Mouse (Mus musculus) frontal cortex, postnatal 25 days (tissue): ENCODE measurements around the gene Rad51d.

Experiments used
- DNase-seq, 2 experiments: peaks; one replicate each; pipeline ENCODE4 v3.0.0; 2022; ENCODE audit warnings: low spot score in 2 of 2

The Rad51d gene

GRCm38 (mm10) chr11:82891936-82892335 lies 1.5 kb upstream of the Rad51d start, which contains the start of gene Fndc8:
TSS of gene Fndc8 (plus strand) at chr11:82892124.
- DNase-seq, result no peak

GRCm38 (mm10) chr11:82889524-82890341 lies 681 bp downstream of the Rad51d start:
- peak in 1 of 2 experiments; percentile 23 for DNase-seq

GRCm38 (mm10) chr11:82888491-82888946 lies 1.9 kb downstream of the Rad51d start:
- DNase-seq, result no peak

GRCm38 (mm10) chr11:82886559-82886958 lies 3.9 kb downstream of the Rad51d start:
- no peak for DNase-seq

- DNase-seq, result no peak
Observed at GRCm38 (mm10) chr11:82883180-82883579, 7.2 kb downstream of the Rad51d start.

- DNase-seq, result no peak
Observed at GRCm38 (mm10) chr11:82877726-82878344, 12.6 kb downstream of the Rad51d start.

GRCm38 (mm10) chr11:82875631-82876030 lies 14.8 kb downstream of the Rad51d start:
- DNase-seq, result no peak

GRCm38 (mm10) chr11:82874924-82875323 lies 15.5 kb downstream of the Rad51d start:
- no peak for DNase-seq

GRCm38 (mm10) chr11:82871031-82871446 lies 19.4 kb downstream of the Rad51d start, which contains the start of gene Rffl:
TSS of gene Rffl (minus strand) at chr11:82871210.
- DNase-seq, result peak; percentile 88 to 90

- DNase-seq, result peak; percentile 12 to 17
Observed at GRCm38 (mm10) chr11:82870173-82871030, 20.0 kb downstream of the Rad51d start.

GRCm38 (mm10) chr11:82869506-82870172 lies 20.8 kb downstream of the Rad51d start:
- DNase-seq, result no peak

- no peak for DNase-seq
Observed at GRCm38 (mm10) chr11:82867956-82868355, 22.5 kb downstream of the Rad51d start.

- no peak for DNase-seq
Observed at GRCm38 (mm10) chr11:82866850-82867564, 23.4 kb downstream of the Rad51d start.

GRCm38 (mm10) chr11:82865957-82866356 lies 24.5 kb downstream of the Rad51d start:
- no peak for DNase-seq

- DNase-seq, result no peak
Observed at GRCm38 (mm10) chr11:82863488-82863931, 26.9 kb downstream of the Rad51d start.

- no peak for DNase-seq
Observed at GRCm38 (mm10) chr11:82863059-82863458, 27.4 kb downstream of the Rad51d start.

- DNase-seq, result no peak
Observed at GRCm38 (mm10) chr11:82862638-82863037, 27.8 kb downstream of the Rad51d start.

- no peak for DNase-seq
Observed at GRCm38 (mm10) chr11:82861558-82861957, 28.9 kb downstream of the Rad51d start.

GRCm38 (mm10) chr11:82860759-82861158 lies 29.7 kb downstream of the Rad51d start:
- DNase-seq, result no peak

- no peak for DNase-seq
Observed at GRCm38 (mm10) chr11:82857307-82857848, 33.0 kb downstream of the Rad51d start.
